Mouse (Mus musculus): ENCODE measurements at regions not wholly inside any gene's neighbourhood (a gene's known extent, or its start where the extent isn't known, plus 50 kb on each side); places are given as distances from the start of the nearest gene placed in this dataset.

DNA sequence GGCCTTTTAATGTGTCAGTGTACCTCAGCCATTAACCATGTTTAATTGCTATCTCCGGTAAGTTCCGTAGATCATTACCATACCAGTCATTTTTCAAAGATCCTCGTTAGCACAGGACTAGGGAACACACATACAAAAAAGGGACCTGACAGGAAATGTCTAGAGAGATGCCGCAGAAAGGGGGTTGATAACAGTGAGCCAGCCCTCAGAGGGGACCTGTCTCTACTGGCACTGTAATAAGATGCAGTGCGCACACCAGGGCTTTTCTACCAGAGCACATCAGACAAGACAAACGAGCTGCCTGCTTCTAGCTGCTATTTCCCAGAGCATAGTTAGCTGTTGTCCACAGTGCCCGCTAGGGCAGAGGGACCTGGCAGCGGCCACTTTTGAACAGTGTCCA is 199.1 kb downstream of the Sox11 start:
- Histone ChIP-seq H3K4me1 (ENCODE audit: control insufficient read depth, insufficient read depth, insufficient read length, low read length) (no peaks in the 10 kb centered on the region), H3K27me3 (ENCODE audit: control insufficient read depth, insufficient read depth, low read length) (no peaks in the 10 kb centered on the region), H3K4me3 (ENCODE audit: low read depth, low read length) (no peak overlapping the region), H3K36me3 (ENCODE audit: control insufficient read depth, insufficient read depth, low read length) (no peaks in the 10 kb centered on the region), H3K27ac (ENCODE audit: insufficient read depth, low read depth, low read length) (no peak overlapping the region)
- WGBS: 85% methylated on average over 8 of the region's 8 CpGs
- no peak for TF ChIP-seq POLR2A (IDR thresholded peaks at IDR 0.05; ENCODE audit: low read depth, low read length)
- TF ChIP-seq CTCF (IDR thresholded peaks at IDR 0.05; ENCODE audit: extremely low read depth, insufficient read length, insufficient replicate concordance, low read depth, low read length): no peak

DNA sequence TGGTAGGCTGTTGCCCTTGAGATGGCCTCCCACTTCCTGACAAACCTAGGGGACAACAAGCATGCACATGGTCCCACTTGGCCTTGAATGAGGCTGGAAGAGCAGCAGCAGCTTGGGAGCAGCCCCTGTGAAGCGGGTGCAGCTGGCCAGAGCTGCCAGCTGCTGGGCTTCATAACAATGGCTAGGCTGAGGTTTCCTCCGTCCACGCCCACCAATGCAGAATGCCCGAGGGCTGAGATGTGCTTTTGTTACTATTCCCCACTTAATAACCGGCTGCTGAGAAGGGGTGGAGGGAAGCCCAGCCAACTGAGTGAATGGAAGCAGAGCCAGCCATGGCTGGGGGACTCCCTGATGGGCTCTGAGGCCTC is 202.1 kb downstream of the Sox11 start:
- H3K27me3 ChIP-seq (ENCODE audit: control insufficient read depth, insufficient read depth, low read length): no peaks in the 10 kb centered on the region
- H3K36me3 ChIP-seq (ENCODE audit: control insufficient read depth, insufficient read depth, low read length): no peaks in the 10 kb centered on the region
- no peak overlapping the region for H3K4me3 ChIP-seq (ENCODE audit: low read depth, low read length)
- no peaks in the 10 kb centered on the region for H3K4me1 ChIP-seq (ENCODE audit: control insufficient read depth, insufficient read depth, insufficient read length, low read length)
- 39% methylated on average over 5 of the region's 5 CpGs for WGBS
- no peak overlapping the region for H3K27ac ChIP-seq (ENCODE audit: insufficient read depth, low read depth, low read length)
- TF ChIP-seq POLR2A (IDR thresholded peaks at IDR 0.05; ENCODE audit: low read depth, low read length) (no peak), CTCF (IDR thresholded peaks at IDR 0.05; ENCODE audit: extremely low read depth, insufficient read length, insufficient replicate concordance, low read depth, low read length) (no peak)

DNA sequence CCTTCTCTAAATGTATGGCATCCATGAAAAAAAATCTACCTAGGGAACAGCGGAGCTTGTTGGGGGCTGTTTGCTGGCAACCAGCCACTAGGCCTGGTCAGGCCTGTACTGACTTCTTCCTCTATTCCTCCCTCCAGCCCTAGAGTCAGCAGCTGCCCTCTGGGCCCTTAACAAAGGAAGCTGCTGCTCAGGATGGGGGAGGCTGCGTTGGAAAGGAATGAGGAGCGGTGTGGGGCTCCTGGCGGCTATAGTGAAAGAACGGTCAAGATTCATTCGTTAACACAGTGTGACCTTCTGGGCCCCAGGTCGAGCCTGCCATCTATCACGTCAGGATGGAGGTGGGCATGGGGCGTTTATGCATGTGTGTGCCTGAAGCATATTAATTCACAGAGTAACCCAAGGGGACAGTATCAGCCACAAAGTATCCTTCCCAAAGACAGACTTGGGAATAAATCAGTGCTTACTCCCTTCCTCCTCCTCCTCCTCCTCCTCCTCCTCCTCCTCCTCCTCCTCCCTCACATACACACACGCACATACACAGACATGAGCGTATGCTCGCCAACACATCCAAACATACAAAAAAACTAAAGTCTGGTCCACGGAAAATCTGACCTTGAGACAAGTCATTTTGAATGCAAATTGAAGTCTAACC is 202.6 kb downstream of the Sox11 start:
- Histone ChIP-seq H3K4me1 (ENCODE audit: control insufficient read depth, insufficient read depth, insufficient read length, low read length) (no peaks in the 10 kb centered on the region), H3K4me3 (ENCODE audit: low read depth, low read length) (no peak overlapping the region), H3K27me3 (ENCODE audit: control insufficient read depth, insufficient read depth, low read length) (no peaks in the 10 kb centered on the region), H3K36me3 (ENCODE audit: control insufficient read depth, insufficient read depth, low read length) (no peaks in the 10 kb centered on the region), H3K27ac (ENCODE audit: insufficient read depth, low read depth, low read length) (no peak overlapping the region)
- TF ChIP-seq POLR2A (IDR thresholded peaks at IDR 0.05; ENCODE audit: low read depth, low read length): no peak
- no peak for TF ChIP-seq CTCF (IDR thresholded peaks at IDR 0.05; ENCODE audit: extremely low read depth, insufficient read length, insufficient replicate concordance, low read depth, low read length)
- 76% methylated on average over 13 of the region's 13 CpGs for WGBS

DNA sequence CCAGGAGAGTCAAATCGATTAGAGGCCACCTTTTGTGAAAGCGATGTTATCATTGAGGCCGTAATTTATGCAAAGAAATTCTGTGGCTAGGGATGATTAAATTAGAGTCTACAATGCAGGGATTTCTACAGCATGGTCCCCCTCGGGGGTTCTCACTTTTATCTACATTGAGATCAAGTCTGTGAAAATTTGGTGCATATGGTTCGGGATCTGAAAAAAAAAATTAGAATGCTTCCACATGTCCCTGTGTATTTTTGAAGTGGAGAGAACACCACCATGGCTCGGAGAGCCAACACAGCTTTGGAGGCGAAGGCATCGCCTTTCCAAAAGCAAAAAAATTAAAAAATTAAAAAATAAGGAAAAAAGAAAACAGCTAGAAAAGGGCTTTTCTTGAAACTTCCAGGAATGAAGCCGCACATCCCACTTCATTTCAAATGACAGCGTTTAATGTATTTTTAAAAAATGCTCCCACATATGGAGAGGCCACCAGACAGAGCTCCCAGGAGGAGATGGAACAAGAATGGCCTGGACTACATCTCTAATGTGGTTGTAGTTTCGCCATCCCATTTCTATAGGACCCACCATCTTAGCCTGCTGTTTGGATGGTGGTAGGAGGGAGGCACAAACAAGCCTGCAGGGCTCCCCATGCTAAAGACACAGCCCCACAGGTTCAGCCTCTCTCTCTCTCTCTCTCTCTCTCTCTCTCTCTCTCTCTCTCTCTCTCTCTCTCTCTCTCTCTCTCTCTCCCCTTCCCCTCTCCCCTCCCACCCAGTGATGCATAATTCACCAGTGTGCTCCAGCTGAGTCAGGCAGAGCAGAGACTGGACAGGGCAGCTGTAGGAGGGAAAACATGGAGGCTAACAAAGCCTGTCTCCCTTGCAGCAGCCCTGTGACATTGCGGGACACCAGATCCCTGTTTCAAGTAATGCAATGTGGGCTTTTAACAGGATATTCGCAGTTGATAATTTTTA is 203.4 kb downstream of the Sox11 start:
- Histone ChIP-seq H3K27me3 (ENCODE audit: control insufficient read depth, insufficient read depth, low read length) (no peaks in the 10 kb centered on the region), H3K4me3 (ENCODE audit: low read depth, low read length) (no peak overlapping the region)

DNA sequence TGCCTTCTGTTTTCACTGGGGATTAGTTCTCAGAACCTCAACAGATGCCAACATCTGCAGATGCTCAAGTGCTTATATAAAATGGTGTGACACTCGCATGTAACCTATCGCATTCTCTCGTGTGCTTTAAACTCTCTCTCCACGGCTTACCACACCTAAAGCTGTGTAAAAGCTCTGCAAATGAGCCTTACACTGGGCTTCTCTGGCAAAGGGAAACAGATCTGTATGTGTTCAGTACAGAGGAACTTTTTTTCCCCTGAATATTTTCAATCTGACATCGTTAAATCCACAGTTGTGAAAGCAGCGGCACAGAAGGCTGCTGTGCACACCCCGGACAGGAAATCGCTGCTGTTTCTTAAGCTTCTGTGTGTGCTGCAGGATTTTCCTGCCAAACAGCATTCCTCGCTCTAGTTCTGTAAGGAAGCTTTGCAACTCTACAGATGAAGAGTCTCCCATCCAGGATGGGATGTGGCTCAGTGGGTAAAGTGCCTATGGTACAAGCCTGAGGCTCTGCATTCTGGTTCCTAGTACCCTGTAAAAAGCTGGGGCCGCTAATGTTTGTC is 206.3 kb downstream of the Sox11 start:
- H3K27ac ChIP-seq (ENCODE audit: insufficient read depth, low read depth, low read length): no peak overlapping the region
- H3K4me1 ChIP-seq (ENCODE audit: control insufficient read depth, insufficient read depth, insufficient read length, low read length): no peaks in the 10 kb centered on the region
- H3K4me3 ChIP-seq (ENCODE audit: low read depth, low read length): no peak overlapping the region
- WGBS: 28% methylated on average over 10 of the region's 10 CpGs
- H3K36me3 ChIP-seq (ENCODE audit: control insufficient read depth, insufficient read depth, low read length): no peaks in the 10 kb centered on the region
- TF ChIP-seq CTCF (IDR thresholded peaks at IDR 0.05; ENCODE audit: extremely low read depth, insufficient read length, insufficient replicate concordance, low read depth, low read length) (no peak), POLR2A (IDR thresholded peaks at IDR 0.05; ENCODE audit: low read depth, low read length) (no peak)
- H3K27me3 ChIP-seq (ENCODE audit: control insufficient read depth, insufficient read depth, low read length): no peaks in the 10 kb centered on the region

More for the DNA sequence above, 203.4 kb downstream of the Sox11 start:
- Histone ChIP-seq H3K4me1 (ENCODE audit: control insufficient read depth, insufficient read depth, insufficient read length, low read length) (no peaks in the 10 kb centered on the region), H3K36me3 (ENCODE audit: control insufficient read depth, insufficient read depth, low read length) (no peaks in the 10 kb centered on the region), H3K27ac (ENCODE audit: insufficient read depth, low read depth, low read length) (no peak overlapping the region)
- TF ChIP-seq CTCF (IDR thresholded peaks at IDR 0.05; ENCODE audit: extremely low read depth, insufficient read length, insufficient replicate concordance, low read depth, low read length): no peak
- TF ChIP-seq POLR2A (IDR thresholded peaks at IDR 0.05; ENCODE audit: low read depth, low read length): no peak
- WGBS: 78% methylated on average over 13 of the region's 13 CpGs

DNA sequence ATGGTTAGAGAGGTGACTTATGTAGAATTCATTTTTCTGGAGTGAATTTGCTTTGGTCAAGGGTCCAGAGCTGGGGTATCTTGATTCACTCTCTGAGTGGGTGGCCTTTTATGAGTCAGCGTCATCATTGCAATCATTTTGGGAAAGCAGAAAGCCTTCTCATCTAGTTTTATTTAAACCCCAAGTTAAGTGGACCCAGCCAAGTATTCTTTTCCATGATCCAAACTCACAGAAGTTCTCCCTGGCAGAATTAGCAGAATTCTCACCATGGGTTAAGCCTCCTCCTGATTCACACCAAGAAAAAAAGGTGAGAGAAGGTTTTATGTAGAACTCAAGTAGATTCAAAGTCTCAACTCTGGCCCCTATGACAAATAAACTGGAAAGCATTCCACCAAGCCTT is 211.8 kb downstream of the Sox11 start:
- 88% methylated on average over 1 of the region's 1 CpGs for WGBS
- H3K27ac ChIP-seq (ENCODE audit: insufficient read depth, low read depth, low read length): no peak overlapping the region
- H3K4me3 ChIP-seq (ENCODE audit: low read depth, low read length): no peak overlapping the region
- no peaks in the 10 kb centered on the region for H3K4me1 ChIP-seq (ENCODE audit: control insufficient read depth, insufficient read depth, insufficient read length, low read length)
- no peak for TF ChIP-seq POLR2A (IDR thresholded peaks at IDR 0.05; ENCODE audit: low read depth, low read length)
- no peak for TF ChIP-seq CTCF (IDR thresholded peaks at IDR 0.05; ENCODE audit: extremely low read depth, insufficient read length, insufficient replicate concordance, low read depth, low read length)
- H3K27me3 ChIP-seq (ENCODE audit: control insufficient read depth, insufficient read depth, low read length): no peaks in the 10 kb centered on the region
- H3K36me3 ChIP-seq (ENCODE audit: control insufficient read depth, insufficient read depth, low read length): no peaks in the 10 kb centered on the region

DNA sequence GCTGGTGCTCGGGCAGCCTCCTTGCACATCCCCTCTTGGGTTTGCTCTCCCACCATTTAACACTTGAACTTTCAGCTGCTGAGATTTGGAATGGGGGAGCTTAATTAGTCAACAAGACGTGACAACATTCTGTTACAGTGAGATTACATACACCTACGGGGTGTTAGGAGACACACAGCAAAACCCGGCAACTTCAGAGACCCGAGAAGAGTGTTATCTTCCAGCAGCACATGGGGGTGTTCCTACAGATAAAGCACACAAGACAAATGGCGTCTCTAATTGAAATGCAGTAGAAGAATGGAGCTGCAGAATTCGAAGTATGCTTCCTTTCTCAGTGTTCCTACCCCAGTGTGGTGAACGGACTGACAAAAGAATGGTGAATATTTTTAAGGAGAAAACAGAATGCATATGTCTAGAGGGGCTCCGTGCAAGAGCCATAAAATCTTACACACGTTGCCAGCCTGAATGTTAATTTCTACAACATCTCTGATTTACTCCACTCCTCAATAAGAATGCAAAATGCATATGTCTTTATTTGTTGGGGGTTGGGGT is 215.2 kb downstream of the Sox11 start:
- TF ChIP-seq CTCF (IDR thresholded peaks at IDR 0.05; ENCODE audit: extremely low read depth, insufficient read length, insufficient replicate concordance, low read depth, low read length) (no peak), POLR2A (IDR thresholded peaks at IDR 0.05; ENCODE audit: low read depth, low read length) (no peak)
- Histone ChIP-seq H3K4me1 (ENCODE audit: control insufficient read depth, insufficient read depth, insufficient read length, low read length) (no peaks in the 10 kb centered on the region), H3K4me3 (ENCODE audit: low read depth, low read length) (no peak overlapping the region), H3K36me3 (ENCODE audit: control insufficient read depth, insufficient read depth, low read length) (no peaks in the 10 kb centered on the region), H3K27me3 (ENCODE audit: control insufficient read depth, insufficient read depth, low read length) (no peaks in the 10 kb centered on the region), H3K27ac (ENCODE audit: insufficient read depth, low read depth, low read length) (no peak overlapping the region)
- 37% methylated on average over 10 of the region's 10 CpGs for WGBS

Measured in small intestine, adult 2 months (tissue).